Mouse (Mus musculus): ENCODE data around the gene Olfr110. TPM values are rescaled to one million over a fixed set of nuclear protein-coding genes. Genes with fewer than 3 reads are reported as not detected.

The Olfr110 gene
- total RNA-seq (2023), result not detected in 4 replicates

DNA sequence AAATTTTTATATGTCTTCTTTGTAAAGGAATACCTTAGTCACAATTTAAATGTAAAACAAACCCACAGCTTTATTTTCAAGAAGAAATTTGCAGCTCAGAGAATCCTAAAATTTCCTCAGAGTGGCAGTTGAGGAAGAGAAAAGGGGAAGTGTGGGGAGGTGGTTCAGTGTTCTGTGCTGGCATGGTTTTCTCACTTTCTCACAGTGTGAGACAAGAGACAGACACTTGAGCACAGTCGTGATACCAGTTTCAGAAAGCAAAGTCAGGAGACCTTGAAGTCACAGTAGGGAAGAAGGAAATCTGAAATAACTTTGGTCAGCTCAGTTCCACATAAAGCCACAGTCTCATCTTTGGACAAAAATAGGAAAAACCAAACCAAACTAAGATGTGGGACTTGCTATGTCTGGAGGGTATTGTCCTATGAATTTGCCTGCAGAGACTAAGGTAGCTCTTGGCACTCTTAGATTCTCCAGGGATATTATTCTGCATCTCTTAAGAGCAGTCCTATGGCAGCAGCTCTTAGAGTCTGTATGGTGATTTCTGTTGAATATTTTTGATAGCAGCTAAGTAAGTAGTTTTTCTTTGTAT, at the start of gene Olfr110:
Gene Olfr110, plus strand, starts transcription at position 539 of the 589 bp plus-strand sequence.

DNA sequence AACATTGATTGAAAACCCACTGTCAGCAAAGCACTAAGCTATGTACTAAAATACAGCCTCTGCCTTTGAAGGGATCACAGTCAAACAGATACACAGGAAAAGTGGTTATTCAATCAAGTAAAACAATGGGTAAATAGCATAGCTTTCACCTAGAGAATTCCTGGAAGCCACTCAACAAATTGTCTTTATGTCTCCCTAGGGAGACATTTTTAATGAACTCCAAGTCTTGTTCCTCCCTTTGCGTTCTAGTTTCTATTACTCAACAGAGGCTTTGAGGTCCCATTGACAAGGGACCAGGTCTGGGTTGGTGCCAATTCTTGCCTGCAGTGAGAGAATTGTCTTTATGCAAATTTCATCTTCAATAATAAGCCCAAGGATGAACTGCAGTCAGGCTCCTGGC, 47.1 kb upstream of the Olfr110 start, which contains the start of gene Olfr108:
Gene Olfr108, plus strand, starts transcription at position 301 of the 400 bp plus-strand sequence.

DNA sequence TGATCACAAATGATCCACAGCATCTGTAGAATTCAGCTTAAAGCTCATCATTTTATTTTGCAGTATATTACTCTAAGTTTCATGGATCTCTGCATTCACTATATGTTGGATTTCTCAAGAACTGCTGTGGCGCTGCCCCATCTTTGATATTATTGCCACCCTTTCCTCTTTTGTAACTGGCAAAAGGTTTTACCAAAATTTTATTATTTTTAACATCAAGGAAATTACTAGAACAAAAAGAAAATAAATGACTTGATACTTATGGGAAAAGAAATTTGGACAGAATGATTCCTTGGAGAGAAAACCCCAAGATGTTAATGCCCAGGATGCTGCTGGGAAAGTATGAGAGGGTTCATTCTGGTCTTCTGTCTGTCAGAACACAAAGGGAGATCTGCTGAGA, 33.7 kb upstream of the Olfr110 start, which contains the start of gene Olfr109:
Gene Olfr109, plus strand, starts transcription at position 301 of the 400 bp plus-strand sequence.

DNA sequence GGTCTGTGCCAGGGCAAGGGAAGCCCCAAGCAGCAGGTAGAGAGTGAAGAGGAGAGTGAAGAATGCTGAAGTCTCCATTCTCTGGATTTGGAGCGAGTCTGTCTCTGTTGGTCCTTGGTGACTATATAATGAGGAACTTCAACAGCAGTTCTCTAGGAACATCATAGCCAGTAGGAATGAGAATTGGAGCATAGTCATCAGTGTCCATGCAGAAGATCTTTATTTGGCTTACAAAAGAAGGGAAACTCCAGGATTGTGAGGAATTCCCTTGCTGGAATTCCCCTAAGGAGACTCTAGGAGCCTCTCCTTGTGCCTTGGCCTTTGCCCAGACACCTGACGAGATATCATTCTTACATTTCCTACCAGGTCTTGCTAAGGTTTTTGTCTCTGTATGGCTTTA, 8.8 kb upstream of the Olfr110 start, which contains the start of gene H2-M2:
Gene H2-M2, minus strand, starts transcription at position 101 of the 400 bp plus-strand sequence.

DNA sequence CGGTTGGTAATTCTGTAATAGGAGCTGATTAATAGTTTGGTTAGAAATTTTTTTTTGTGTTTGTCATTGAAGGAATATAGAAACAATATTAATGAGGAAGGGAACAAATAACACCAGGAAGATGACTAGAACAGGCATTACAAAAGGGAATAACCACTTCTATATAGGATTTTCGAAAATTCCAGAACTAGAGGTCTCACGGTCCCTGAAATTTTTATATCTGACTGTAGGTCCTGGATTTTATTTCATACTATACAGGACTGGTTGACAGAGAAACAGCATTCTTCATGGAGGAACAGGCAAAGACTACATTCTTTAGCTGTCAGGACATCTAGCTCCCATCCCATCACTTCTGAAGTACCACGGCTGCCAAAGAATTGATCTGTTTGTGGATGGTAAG, 15.5 kb downstream of the Olfr110 start, which contains the start of gene Olfr111:
Gene Olfr111, plus strand, starts transcription at position 301 of the 400 bp plus-strand sequence.

Other genes with a start within 250 kb of the Olfr110 start
- gene Olfr98, start 228.7 kb upstream of the Olfr110 start, total RNA-seq (2023), result not detected in 4 replicates
- gene H2-M3, start 222.2 kb upstream of the Olfr110 start, total RNA-seq (2023), result 56.5 to 62.1 TPM (median 57.9 TPM) in 4 replicates
- gene Olfr99, start 209.0 kb upstream of the Olfr110 start, total RNA-seq (2023), result not detected in 4 replicates
- gene Olfr101, start 188.2 kb upstream of the Olfr110 start, total RNA-seq (2023), result not detected in 4 replicates
- not detected in 4 replicates for gene Olfr102, start 175.4 kb upstream of the Olfr110 start, total RNA-seq (2023)
- not detected in 4 replicates for gene Olfr103, start 152.8 kb upstream of the Olfr110 start, total RNA-seq (2023)
- gene Olfr104-ps, start 132.9 kb upstream of the Olfr110 start, total RNA-seq (2023), result not detected in 4 replicates
- not detected in 4 replicates for gene Olfr105-ps, start 113.4 kb upstream of the Olfr110 start, total RNA-seq (2023)
- gene Olfr106-ps, start 102.1 kb upstream of the Olfr110 start, total RNA-seq (2023), result not detected in 4 replicates
- 0.15 TPM in 1 of 4 replicates, not detected in the others for gene Olfr107, start 93.2 kb upstream of the Olfr110 start, total RNA-seq (2023)
- not detected in 4 replicates for gene Olfr108, start 47.0 kb upstream of the Olfr110 start, total RNA-seq (2023)
- gene Olfr109, start 33.6 kb upstream of the Olfr110 start, total RNA-seq (2023), result not detected in 4 replicates
- not detected in 4 replicates for gene H2-M2, start 8.9 kb upstream of the Olfr110 start, total RNA-seq (2023)
- gene Olfr111, start 15.6 kb downstream of the Olfr110 start, total RNA-seq (2023), result not detected in 4 replicates
- not detected in 4 replicates for gene Olfr112, start 77.0 kb downstream of the Olfr110 start, total RNA-seq (2023)
- gene Olfr113, start 85.2 kb downstream of the Olfr110 start, total RNA-seq (2023), result not detected in 4 replicates
- gene Olfr114, start 100.3 kb downstream of the Olfr110 start, total RNA-seq (2023), result not detected in 4 replicates
- not detected in 4 replicates for gene Olfr115, start 134.6 kb downstream of the Olfr110 start, total RNA-seq (2023)
- gene Olfr116, start 134.7 kb downstream of the Olfr110 start, total RNA-seq (2023), result not detected in 4 replicates
- not detected in 4 replicates for gene Olfr117, start 171.3 kb downstream of the Olfr110 start, total RNA-seq (2023)
- not detected in 4 replicates for gene Olfr118, start 174.5 kb downstream of the Olfr110 start, total RNA-seq (2023)
- gene Olfr119, start 204.1 kb downstream of the Olfr110 start, total RNA-seq (2023), result not detected in 4 replicates
- gene Olfr120, start 229.3 kb downstream of the Olfr110 start, total RNA-seq (2023), result not detected in 4 replicates

All from B cell, adult 62 days (primary cell).